Mouse (Mus musculus) midbrain, postnatal 0 days (tissue): Measurements from ENCODE around the gene Ephb1. TPM values are rescaled to one million over a fixed set of nuclear protein-coding genes. Genes with fewer than 3 reads are reported as not detected.

Source experiments
- ATAC-seq: fragments of 200-750 bp; cut with Nextera tagmentation; 2 replicates; pipeline ENCODE4 v1.8.0; 2017; ENCODE audit warnings: moderate number of reproducible peaks, mild to moderate bottlenecking, moderate TSS enrichment, moderate library complexity; ENCODE audit not compliant: low FRiP score
- DNase-seq: peaks from one replicate; pipeline ENCODE4 v3.0.0-alpha.2; 2015; ENCODE audit warnings: low spot score
- H3K27ac ChIP-seq: fragments of 300-500 bp; sonication (generic); 2 replicates; pipeline ENCODE4 v1.5.1; 2014; ENCODE audit warnings: low read depth, mild to moderate bottlenecking, low read length, mixed read lengths
- H3K27me3 ChIP-seq: fragments of 300-500 bp; sonication (generic); 2 replicates; pipeline ENCODE4 v1.6.1; 2014; ENCODE audit warnings: low read length, control low read depth, mixed read lengths; ENCODE audit not compliant: insufficient read depth
- H3K36me3 ChIP-seq: fragments of 300-500 bp; sonication (generic); 2 replicates; pipeline ENCODE4 v1.6.1; 2014; ENCODE audit warnings: low read length, control low read depth, mixed read lengths; ENCODE audit not compliant: insufficient read depth
- H3K4me1 ChIP-seq: fragments of 300-500 bp; sonication (generic); 2 replicates; pipeline ENCODE4 v1.6.1; 2014; ENCODE audit warnings: mild to moderate bottlenecking, control low read depth, antibody characterized with exemption, low read length, mixed read lengths; ENCODE audit not compliant: insufficient read depth
- H3K4me2 ChIP-seq: fragments of 300-500 bp; sonication (generic); 2 replicates; pipeline ENCODE4 v1.6.1; 2014; ENCODE audit warnings: low read depth, mild to moderate bottlenecking, low read length, mixed read lengths; ENCODE audit not compliant: poor library complexity, severe bottlenecking
- H3K4me3 ChIP-seq: fragments of 300-500 bp; sonication (generic); 2 replicates; pipeline ENCODE4 v1.5.1; 2014; ENCODE audit warnings: low read depth, mild to moderate bottlenecking, low read length, moderate library complexity
- H3K9ac ChIP-seq: fragments of 300-500 bp; sonication (generic); replicated peaks from 2 replicates; pipeline ENCODE4 v1.6.1; 2014; ENCODE audit warnings: mild to moderate bottlenecking, low read length, moderate library complexity, mixed read lengths; ENCODE audit not compliant: poor library complexity, severe bottlenecking
- H3K9me3 ChIP-seq: fragments of 300-500 bp; sonication (generic); 2 replicates; pipeline ENCODE4 v1.6.1; 2016; ENCODE audit warnings: low read length, control low read depth
- CTCF ChIP-seq: IDR thresholded peaks from 2 replicates; pipeline ENCODE4 v1.5.1; 2016; ENCODE audit warnings: antibody characterized with exemption, mild to moderate bottlenecking
- WGBS: fragments of 180-500 bp; shearing (Covaris S2); extraction: QIAGEN DNeasy Blood & Tissue Kit; methylation state at CpG from one replicate; pipeline ENCODE4 v1.1.7; 2014; 5-methylcytosine and 5-hydroxymethylcytosine counted together
- polyA plus RNA-seq: library from polyadenylated mRNA; unstranded; fragments of >200 nt; fragmentation: Nextera tagmentation; extraction: Ambion mirVana; gene quantifications from 2 replicates; pipeline ENCODE4 v1.2.1, GENCODE M21; 2015
- total RNA-seq: library from RNA; depleted of rRNA; stranded (reverse); fragments of >200 nt; gene quantifications from 2 replicates; pipeline ENCODE4 v1.2.3, GENCODE M21; 2014

Ephb1 gene
- total and polyA plus RNA-seq, 2 experiments from 2014 or later, result 69.4 to 85.9 TPM

GRCm38 (mm10) chr9:102307656-102308055 lies 46.8 kb downstream of the Ephb1 start:
- H3K4me2 ChIP-seq, result no peak overlapping the region
- H3K4me3 ChIP-seq, result no peak overlapping the region
- 41% methylated on average over 4 of the region's 4 CpGs for WGBS
- TF ChIP-seq CTCF, result no peak
- 0 out of 2 replicates have a peak overlapping the region, but pooled peaks have one; percentile 8 for H3K27ac ChIP-seq
- no peaks in the 10 kb centered on the region for H3K36me3 ChIP-seq
- DNase-seq (no peak), ATAC-seq (no peak)
- peaks cover 15% of the 10 kb centered on the region for H3K4me1 ChIP-seq
- no peak overlapping the region for H3K9ac ChIP-seq
- no peaks in the 10 kb centered on the region for H3K9me3 ChIP-seq
- no peaks in the 10 kb centered on the region for H3K27me3 ChIP-seq

- 65% methylated on average over 1 of the region's 1 CpGs for WGBS
These were observed 47.7 kb downstream of the Ephb1 start for GRCm38 (mm10) chr9:102306645-102307415.

GRCm38 (mm10) chr9:102305432-102306100 lies 48.9 kb downstream of the Ephb1 start:
- Histone ChIP-seq H3K4me2 (no peak overlapping the region), H3K36me3 (no peaks in the 10 kb centered on the region; the same call in 1 of the 2 replicates), H3K9me3 (no peaks in the 10 kb centered on the region), H3K27me3 (no peaks in the 10 kb centered on the region), H3K9ac (no peak overlapping the region), H3K4me3 (no peak overlapping the region), H3K4me1 (peaks cover 15% of the 10 kb centered on the region), H3K27ac (no peak overlapping the region)
- no peak for TF ChIP-seq CTCF
- DNase-seq (no peak), ATAC-seq (no peak)
- 88% methylated on average over 7 of the region's 7 CpGs for WGBS

More at GRCm38 (mm10) chr9:102306645-102307415, 47.7 kb downstream of the Ephb1 start:
- no peak for ATAC-seq
- H3K9me3 ChIP-seq, result no peaks in the 10 kb centered on the region
- H3K9ac ChIP-seq, result no peak overlapping the region
- H3K4me3 ChIP-seq, result no peak overlapping the region
- no peak for DNase-seq
- TF ChIP-seq CTCF, result no peak
- H3K4me2 ChIP-seq, result no peak overlapping the region
- H3K27ac ChIP-seq, result no peak overlapping the region
- no peaks in the 10 kb centered on the region for H3K27me3 ChIP-seq
- no peaks in the 10 kb centered on the region for H3K36me3 ChIP-seq
- H3K4me1 ChIP-seq, result peaks cover 15% of the 10 kb centered on the region

- H3K4me2 ChIP-seq, result no peak overlapping the region
- no peaks in the 10 kb centered on the region; the same call in 1 of the 2 replicates for H3K36me3 ChIP-seq
- DNase-seq (no peak), ATAC-seq (no peak)
- TF ChIP-seq CTCF, result no peak
- no peak overlapping the region for H3K9ac ChIP-seq
- no peaks in the 10 kb centered on the region for H3K9me3 ChIP-seq
- H3K4me3 ChIP-seq, result no peak overlapping the region
- H3K27me3 ChIP-seq, result no peaks in the 10 kb centered on the region
- 53% methylated on average over 3 of the region's 3 CpGs for WGBS
- no peak overlapping the region for H3K27ac ChIP-seq
- H3K4me1 ChIP-seq, result peaks cover 15% of the 10 kb centered on the region
These were observed 49.7 kb downstream of the Ephb1 start for GRCm38 (mm10) chr9:102304796-102305195.

- peaks cover 15% of the 10 kb centered on the region for H3K4me1 ChIP-seq
- ATAC-seq (no peak), DNase-seq (no peak)
- no peaks in the 10 kb centered on the region for H3K27me3 ChIP-seq
- no peak overlapping the region for H3K27ac ChIP-seq
- TF ChIP-seq CTCF, result no peak
- no peaks in the 10 kb centered on the region; the same call in 1 of the 2 replicates for H3K36me3 ChIP-seq
- no peak overlapping the region for H3K9ac ChIP-seq
- H3K9me3 ChIP-seq, result no peaks in the 10 kb centered on the region
- 35% methylated on average over 13 of the region's 13 CpGs for WGBS
- H3K4me3 ChIP-seq, result no peak overlapping the region
- no peak overlapping the region for H3K4me2 ChIP-seq
These were observed 50.6 kb downstream of the Ephb1 start for GRCm38 (mm10) chr9:102303882-102304281.

GRCm38 (mm10) chr9:102300985-102301384 lies 53.5 kb downstream of the Ephb1 start:
- no peak overlapping the region for H3K4me3 ChIP-seq
- 89% methylated on average over 4 of the region's 4 CpGs for WGBS
- no peaks in the 10 kb centered on the region; the same call in 1 of the 2 replicates for H3K36me3 ChIP-seq
- H3K4me2 ChIP-seq, result no peak overlapping the region
- no peak overlapping the region for H3K27ac ChIP-seq
- ATAC-seq (no peak), DNase-seq (no peak)
- peaks cover 8% of the 10 kb centered on the region; the same call in 1 of the 2 replicates for H3K4me1 ChIP-seq
- H3K27me3 ChIP-seq, result no peaks in the 10 kb centered on the region
- no peaks in the 10 kb centered on the region for H3K9me3 ChIP-seq
- no peak overlapping the region for H3K9ac ChIP-seq
- TF ChIP-seq CTCF, result no peak
